Mouse (Mus musculus): ENCODE results near the gene Polr3e. TPM values are rescaled to one million over a fixed set of nuclear protein-coding genes. Genes with fewer than 3 reads are reported as not detected.
"Not testable (repeated sequence)": the region's sequence is repeated elsewhere in the genome, so short reads cannot be mapped to it uniquely, and the experiment has no call there.

Polr3e gene
- total RNA-seq, 2 experiments from 2014 or later = 26.3 to 27.0 TPM

GRCm38 (mm10) chr7:120883523-120884290, 33.8 kb upstream of the Polr3e start:
- no peak for TF ChIP-seq CTCF (conservative IDR thresholded peaks at IDR 0.05)
- H3K4me3 ChIP-seq = no peak overlapping the region
- DNase-seq (ENCODE audit: low spot score in 2 of 2) = no peak
- no peak overlapping the region for H3K27ac ChIP-seq

GRCm38 (mm10) chr7:120884746-120885145, 32.8 kb upstream of the Polr3e start:
- H3K4me3 ChIP-seq = no peak overlapping the region
- DNase-seq (ENCODE audit: low spot score in 2 of 2) = no peak
- no peak for TF ChIP-seq CTCF (conservative IDR thresholded peaks at IDR 0.05)
- no peak overlapping the region for H3K27ac ChIP-seq

GRCm38 (mm10) chr7:120893123-120893522, 24.4 kb upstream of the Polr3e start:
- Histone ChIP-seq H3K4me3 (no peak overlapping the region), H3K27ac (no peak overlapping the region)
- no peak for TF ChIP-seq CTCF (conservative IDR thresholded peaks at IDR 0.05)
- DNase-seq (ENCODE audit: low spot score in 2 of 2) = no peak

- no peak for DNase-seq (ENCODE audit: low spot score in 2 of 2)
- TF ChIP-seq CTCF (conservative IDR thresholded peaks at IDR 0.05) = no peak
- Histone ChIP-seq H3K27ac (no peak overlapping the region), H3K4me3 (no peak overlapping the region)
Observed at GRCm38 (mm10) chr7:120897054-120897453, 20.5 kb upstream of the Polr3e start.

- TF ChIP-seq CTCF (conservative IDR thresholded peaks at IDR 0.05) = no peak
- H3K4me3 ChIP-seq = no peak overlapping the region
- H3K27ac ChIP-seq = no peak overlapping the region
- no peak for DNase-seq (ENCODE audit: low spot score in 2 of 2)
Observed at GRCm38 (mm10) chr7:120897711-120898335, 19.7 kb upstream of the Polr3e start.

GRCm38 (mm10) chr7:120900191-120900590, 17.4 kb upstream of the Polr3e start:
- TF ChIP-seq CTCF (conservative IDR thresholded peaks at IDR 0.05) = no peak
- DNase-seq (ENCODE audit: low spot score in 2 of 2) = no peak
- H3K4me3 ChIP-seq = no peak overlapping the region

GRCm38 (mm10) chr7:120901701-120902100, 15.8 kb upstream of the Polr3e start:
- Histone ChIP-seq H3K27ac (no peak overlapping the region), H3K4me3 (no peak overlapping the region)
- no peak for TF ChIP-seq CTCF (conservative IDR thresholded peaks at IDR 0.05)
- DNase-seq (ENCODE audit: low spot score in 2 of 2) = no peak

More at GRCm38 (mm10) chr7:120900191-120900590, 17.4 kb upstream of the Polr3e start:
- no peak overlapping the region for H3K27ac ChIP-seq

GRCm38 (mm10) chr7:120902931-120903330, 14.6 kb upstream of the Polr3e start:
- H3K4me3 ChIP-seq = no peak overlapping the region
- TF ChIP-seq CTCF (conservative IDR thresholded peaks at IDR 0.05) = no peak
- no peak for DNase-seq (ENCODE audit: low spot score in 2 of 2)
- no peak overlapping the region for H3K27ac ChIP-seq

- DNase-seq (ENCODE audit: low spot score in 2 of 2); H3K4me3 ChIP-seq; H3K27ac ChIP-seq: not testable (repeated sequence)
- peak; percentile 52 for TF ChIP-seq CTCF (conservative IDR thresholded peaks at IDR 0.05)
Observed at GRCm38 (mm10) chr7:120910172-120910571, 7.4 kb upstream of the Polr3e start.

GRCm38 (mm10) chr7:120911268-120911667, 6.3 kb upstream of the Polr3e start:
- H3K4me3 ChIP-seq; H3K27ac ChIP-seq; DNase-seq (ENCODE audit: low spot score in 2 of 2): not testable (repeated sequence)

GRCm38 (mm10) chr7:120913332-120913731, 4.2 kb upstream of the Polr3e start:
- peak; percentile 61 for TF ChIP-seq CTCF (conservative IDR thresholded peaks at IDR 0.05)
- DNase-seq (ENCODE audit: low spot score in 2 of 2) = no peak
- Histone ChIP-seq H3K27ac (no peak overlapping the region), H3K4me3 (no peak overlapping the region)

GRCm38 (mm10) chr7:120916262-120916875, 1.2 kb upstream of the Polr3e start:
- no peak for TF ChIP-seq CTCF (conservative IDR thresholded peaks at IDR 0.05)

GRCm38 (mm10) chr7:120917279-120917591, 309 bp upstream of the Polr3e start:
- Histone ChIP-seq H3K27ac (no peak overlapping the region), H3K4me3 (peak overlapping the region; percentile 95)
- no peak for TF ChIP-seq CTCF (conservative IDR thresholded peaks at IDR 0.05)
- no peak for DNase-seq (ENCODE audit: low spot score in 2 of 2)

More at GRCm38 (mm10) chr7:120916262-120916875, 1.2 kb upstream of the Polr3e start:
- DNase-seq (ENCODE audit: low spot score in 2 of 2) = no peak
- Histone ChIP-seq H3K27ac (no peak overlapping the region), H3K4me3 (no peak overlapping the region)
